Mouse (Mus musculus) brain, embryonic 18.5 days (tissue): ENCODE measurements around the gene Tcf7l2.

ENCODE experiments used
- DNase-seq: peaks from one replicate; pipeline ENCODE4 v3.0.0-alpha.2; 2012; ENCODE audit warnings: low read depth, low spot score

Gene Tcf7l2

DNA sequence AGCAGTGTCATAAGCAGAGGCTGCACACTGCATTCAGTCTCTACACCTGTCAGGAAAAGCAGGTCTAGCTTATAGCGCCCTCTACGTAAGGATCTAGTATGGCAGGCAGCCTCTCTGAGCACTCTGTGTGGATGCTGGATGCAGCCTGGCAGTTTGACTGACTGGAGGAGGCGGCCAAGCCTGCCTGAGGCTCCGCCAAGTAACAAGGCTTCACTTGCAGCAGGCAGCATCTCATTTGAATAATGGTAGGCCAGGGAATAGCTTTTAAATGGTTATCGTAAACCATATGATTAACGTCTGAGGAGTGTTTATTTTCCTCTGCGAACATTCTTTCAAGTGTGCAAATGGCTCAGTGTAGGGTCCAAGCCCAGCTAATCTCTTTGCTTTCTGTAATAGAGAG, 167.4 kb downstream of the Tcf7l2 start:
- DNase-seq = no peak

DNA sequence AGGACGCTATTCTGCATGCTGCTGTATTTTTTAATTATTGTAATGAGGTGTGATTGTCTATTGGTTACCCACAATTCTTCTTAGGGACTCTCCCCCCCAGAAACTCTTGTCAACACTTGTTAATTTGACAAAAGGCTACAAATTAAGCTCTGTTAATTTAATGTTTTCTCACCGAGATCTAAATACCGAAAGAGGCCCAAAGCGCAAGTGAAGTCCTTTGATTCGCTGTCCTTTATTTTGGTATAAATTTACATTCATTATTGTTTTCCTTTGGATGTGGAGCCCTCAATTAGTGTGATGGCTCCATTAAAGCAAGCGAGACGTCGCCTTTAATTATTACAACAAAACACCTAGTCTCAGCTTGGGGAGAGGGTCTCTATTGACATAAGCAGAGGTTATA, 170.3 kb downstream of the Tcf7l2 start:
- DNase-seq = no peak

DNA sequence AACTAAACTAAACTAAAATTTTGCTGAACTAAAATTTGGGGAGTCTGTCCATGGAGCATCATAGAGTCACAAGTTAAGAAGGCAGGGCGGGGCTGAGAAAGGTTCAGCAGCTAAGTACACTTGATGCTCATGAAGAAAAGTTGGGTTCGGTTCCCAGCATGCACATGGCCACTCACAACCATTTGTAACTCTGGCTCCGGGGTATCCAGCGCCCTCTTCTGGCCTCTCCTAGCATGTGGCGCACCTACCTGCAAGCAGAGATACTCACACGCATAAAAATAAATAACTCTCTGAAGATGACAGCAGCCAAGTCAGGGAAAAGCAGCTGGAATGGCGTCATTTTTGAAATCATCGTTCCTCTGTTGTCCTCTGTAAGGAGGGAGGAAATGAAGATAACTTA, 171.2 kb downstream of the Tcf7l2 start:
- DNase-seq = no peak

DNA sequence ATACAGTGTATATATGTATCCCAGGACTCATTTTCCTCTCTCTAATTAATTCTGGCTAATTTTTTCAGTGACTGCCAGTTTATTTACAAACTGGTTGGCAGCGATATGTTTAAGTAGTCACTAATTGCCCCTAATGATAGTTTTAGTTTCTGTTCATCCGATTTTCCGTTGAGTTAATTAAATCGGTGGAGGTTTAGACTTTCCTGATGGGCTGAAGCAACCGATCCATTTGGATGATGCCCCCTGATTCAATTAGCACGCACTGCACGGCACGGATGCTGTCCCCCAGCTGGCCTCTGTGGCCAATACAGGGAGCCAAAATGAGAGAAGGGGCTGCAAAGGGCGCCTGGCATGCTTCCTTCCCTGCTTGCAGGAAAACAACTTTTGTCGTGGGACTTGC, 172.0 kb downstream of the Tcf7l2 start:
- DNase-seq = no peak

DNA sequence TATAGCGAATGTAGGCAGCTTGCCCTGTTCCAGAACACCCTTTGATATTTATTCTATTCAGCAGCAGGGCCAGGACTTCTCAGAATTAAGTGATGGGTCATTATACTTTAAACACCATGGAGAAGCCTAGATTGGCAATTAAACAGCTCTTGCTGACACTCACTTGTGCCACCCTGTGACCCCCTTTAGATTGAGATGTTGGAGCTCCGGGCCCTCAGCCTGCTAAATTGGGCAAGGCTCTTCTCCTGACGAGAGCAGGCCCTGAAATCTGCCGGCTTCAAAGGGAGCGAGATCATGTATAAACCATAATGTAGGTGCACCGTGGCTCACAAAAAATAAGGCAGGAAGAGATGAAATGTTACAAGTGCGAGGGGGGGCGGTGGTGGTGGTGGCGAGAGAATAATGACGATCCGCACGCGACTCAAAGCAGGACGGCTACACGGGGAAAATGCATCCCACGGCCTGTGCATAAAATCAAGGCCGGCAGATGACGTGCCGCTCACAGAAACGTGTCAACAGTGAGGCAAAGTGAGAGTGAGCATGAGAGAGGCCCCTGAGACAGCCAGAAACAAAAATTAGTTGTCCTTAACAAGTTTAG, 173.1 kb downstream of the Tcf7l2 start:
- DNase-seq = no peak

DNA sequence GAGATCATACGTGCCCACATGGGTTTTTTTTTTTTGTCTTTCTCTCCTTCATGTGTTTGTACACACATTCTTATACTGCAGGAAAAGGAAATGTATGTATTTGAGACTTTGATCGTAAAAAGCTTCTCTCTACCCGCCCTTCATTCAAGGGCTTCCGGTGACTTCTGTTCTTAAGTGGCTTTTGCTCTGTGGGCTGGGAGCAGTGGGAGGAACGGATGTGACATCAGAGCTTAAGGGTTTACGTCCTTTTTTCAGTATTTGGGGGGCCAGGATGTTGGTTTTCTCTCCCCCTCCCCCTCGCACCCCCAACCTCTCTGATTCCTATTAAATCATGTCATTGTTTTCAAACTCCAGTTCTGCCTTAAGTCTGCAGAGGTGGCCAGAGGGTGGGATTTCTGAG, 173.9 kb downstream of the Tcf7l2 start:
- no peak for DNase-seq

DNA sequence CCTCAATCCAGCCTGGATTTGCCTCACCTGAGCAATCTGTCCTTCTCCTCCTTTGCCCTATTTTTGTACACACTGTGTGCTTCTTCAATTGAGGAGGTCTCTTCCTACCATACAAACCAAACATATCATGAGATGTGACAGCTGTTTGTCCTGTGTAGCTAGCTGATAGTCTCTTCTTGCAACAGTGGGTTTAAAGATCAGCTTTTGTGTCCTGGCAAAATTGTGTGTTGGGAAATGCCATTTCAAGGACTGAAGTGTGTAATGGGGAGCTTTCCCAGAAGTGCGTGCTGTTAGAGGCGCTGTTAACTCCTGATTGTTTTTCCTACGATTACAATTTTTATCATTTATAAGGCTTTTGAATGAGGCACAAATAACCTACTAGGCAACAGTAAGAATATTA, 174.6 kb downstream of the Tcf7l2 start:
- no peak for DNase-seq

DNA sequence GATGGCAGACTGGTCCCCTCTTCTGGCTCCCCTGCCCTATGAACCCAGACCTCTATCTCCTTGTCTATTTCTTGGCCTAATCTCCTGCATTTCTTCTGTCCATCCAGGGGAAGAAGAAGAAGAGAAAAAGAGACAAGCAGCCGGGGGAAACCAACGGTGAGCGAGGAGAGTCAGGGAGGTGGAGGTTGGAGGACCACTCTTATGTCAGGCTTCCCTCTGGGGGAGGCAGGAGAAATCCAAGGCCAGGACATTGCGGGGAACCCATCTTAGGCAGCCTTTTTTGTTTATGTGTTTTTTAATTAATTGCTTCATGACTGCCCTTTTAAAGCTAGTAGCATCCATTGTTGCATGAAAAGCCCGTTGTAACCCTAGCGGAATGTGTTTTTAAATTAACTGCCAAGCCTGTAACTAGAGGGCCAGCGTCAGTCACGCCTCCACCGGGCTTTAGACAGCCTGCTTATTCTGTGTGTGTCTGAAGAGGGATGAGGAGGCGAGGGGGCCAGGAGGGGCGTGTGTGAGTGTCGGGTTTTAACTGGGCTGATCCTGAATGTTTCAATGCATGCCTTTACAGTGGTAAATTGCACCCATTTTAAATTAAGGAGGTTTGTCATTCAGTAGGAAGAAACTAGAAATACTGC, 182.3 kb downstream of the Tcf7l2 start:
- DNase-seq = no peak

DNA sequence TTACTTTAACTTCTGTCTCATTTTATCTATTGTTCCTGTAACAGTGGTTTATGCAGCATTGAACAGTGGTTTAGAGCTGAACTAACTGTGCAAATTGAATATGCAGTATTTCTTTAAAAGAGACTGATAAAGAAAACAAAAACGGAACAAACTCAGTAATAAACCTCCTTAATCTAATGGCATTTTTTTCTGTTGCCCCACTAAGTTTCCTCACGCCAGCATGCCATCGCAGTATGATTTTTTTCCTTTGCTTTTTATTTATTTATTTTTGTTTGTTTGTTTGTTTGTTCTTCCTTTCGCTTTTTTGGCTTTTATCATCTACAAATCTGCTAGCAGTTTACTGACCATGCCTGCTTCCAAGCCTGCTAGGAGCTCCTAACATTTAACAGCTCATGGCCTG, 183.2 kb downstream of the Tcf7l2 start:
- no peak for DNase-seq

DNA sequence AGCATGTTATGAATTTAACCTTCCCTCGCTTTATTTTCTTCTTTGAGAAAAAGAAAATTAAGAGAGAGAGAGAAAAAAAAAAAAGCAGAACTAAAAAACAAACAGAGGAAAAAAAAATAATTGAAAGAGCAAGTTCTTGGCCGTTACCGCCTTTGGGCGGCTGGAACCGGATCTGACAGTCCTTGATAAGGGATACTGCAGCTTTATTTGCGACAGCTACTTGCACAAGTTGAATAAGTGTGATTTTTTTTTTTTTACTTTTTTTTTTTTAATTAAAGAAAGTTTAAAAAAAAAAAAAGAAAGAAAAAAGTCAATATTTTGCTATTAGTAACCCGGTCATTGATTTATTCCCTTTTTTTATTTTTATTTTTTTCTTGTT, 183.8 kb downstream of the Tcf7l2 start:
- no peak for DNase-seq

DNA sequence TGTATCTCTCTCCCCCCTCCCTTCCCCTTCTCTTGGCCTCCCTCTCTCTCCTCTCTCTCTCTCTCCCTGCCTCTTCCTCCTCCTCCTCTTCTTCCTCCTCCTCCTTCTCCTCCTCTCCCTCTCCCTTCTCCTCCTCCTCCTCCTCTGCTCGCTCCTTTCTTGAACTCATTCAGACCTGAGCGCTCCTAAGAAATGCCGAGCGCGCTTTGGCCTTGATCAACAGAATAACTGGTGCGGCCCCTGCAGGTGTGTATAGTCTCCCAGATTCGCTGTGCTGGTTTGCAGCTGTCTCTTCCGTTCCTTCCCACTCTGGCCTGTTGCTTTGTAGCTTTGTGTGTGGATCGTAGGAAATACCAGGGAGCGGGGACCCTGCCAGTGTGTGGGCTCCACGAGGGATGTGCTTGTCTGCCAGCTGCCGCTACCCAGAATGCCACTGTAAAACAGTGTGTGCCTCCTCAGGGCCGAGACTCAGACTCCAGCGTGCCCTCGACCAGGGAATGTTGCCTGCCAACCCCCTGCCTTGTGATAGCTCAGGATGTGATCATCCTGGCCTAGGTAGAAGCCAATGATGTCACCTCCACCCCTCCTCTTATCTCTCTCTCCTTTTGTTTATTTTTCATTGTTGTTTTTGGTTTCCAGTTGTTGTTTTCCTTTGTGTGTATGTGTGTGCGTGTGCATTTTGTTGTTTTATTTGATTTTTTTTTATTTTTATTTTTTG, 184.3 kb downstream of the Tcf7l2 start:
- DNase-seq = no peak

DNA sequence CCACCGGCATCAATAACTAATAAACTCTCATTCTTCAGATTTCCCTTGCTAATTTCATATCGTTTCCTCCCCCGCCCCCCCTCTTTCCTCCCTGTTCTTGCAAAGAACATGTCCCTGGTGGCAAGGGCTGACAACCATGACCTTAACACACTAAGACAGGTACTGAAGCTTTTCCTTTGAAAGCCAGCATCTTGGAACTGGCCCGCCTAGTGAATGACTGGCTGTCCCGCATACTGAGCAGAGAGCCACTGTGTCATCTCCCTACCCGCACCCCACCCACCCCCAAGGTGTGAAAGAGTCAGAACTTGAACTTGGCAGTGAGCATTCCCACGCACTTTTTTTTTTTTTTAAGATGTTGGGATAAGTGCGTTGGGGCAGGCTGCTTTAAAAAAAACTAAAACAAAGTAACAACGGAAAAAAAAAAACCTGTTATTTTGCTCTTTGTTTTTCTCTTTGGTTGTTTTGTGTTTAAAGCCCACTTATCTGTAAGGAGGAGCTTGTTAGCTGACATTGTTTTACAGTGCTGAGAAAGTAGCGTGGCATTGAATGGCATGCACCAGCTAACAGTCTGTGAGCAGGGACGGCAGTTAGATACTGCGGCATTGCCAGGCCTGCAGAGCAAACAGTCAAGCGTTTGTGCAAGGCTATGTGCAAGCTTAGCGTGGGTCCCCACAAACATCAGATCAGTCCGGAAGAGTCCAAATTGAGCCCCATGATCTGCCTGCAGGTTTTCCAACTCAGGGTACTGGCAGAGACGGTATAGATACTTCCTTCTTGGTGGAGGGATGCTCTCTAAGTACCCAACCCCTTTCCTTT, 185.4 kb downstream of the Tcf7l2 start:
- no peak for DNase-seq

DNA sequence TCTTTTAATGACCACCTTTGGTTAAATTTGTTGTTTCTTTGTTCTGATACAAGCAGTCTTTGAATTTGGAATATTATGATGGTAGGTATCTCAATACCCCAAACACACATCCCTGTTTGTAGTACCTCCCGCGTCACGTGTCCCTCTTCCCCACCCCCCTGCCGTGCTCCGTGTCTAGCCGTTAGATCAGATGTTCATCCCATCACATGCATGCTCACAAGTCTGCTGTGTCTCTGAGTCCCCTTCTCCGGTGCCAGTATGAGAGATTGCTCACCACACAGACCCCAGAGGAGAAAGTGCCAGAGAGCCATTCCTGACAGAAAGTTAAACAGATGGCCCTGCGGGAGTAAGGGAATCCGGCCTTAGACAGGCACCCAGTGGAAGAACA, 186.0 kb downstream of the Tcf7l2 start:
- DNase-seq = no peak

DNA sequence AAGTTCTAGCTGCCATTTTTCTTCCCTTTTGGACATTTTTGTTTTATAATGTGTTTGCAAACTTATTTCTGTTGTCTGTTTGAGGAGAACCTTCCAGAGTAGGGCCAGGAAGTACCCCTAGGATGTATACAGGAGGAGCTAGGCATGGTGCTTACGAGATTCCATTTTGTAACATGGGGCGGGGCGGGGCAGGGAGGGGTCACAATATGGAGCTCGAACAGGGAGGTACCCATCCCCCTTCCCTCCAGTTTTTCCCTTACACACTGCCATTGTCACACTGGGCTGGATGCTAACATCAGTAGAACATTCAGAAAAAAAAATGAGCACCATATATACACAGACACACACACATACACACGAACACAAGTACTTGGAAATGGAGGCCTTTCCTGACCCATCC, 187.1 kb downstream of the Tcf7l2 start:
- DNase-seq = no peak

DNA sequence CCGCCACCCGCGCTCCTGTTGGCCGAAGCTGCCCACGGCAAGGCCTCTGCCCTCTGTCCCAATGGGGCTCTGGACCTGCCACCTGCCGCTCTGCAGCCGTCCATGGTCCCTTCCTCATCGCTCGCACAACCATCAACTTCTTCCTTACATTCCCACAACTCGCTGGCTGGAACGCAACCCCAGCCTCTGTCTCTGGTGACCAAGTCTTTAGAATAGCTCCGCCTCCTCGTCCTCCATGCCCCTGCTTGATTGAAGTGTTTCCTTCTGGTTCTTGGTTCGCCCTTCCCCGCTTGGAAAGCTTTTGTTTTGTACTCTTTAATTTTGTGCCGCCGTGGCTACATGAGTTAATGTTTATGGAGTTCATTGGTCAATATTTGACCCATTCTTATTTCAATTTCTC, 190.0 kb downstream of the Tcf7l2 start:
- no peak for DNase-seq

DNA sequence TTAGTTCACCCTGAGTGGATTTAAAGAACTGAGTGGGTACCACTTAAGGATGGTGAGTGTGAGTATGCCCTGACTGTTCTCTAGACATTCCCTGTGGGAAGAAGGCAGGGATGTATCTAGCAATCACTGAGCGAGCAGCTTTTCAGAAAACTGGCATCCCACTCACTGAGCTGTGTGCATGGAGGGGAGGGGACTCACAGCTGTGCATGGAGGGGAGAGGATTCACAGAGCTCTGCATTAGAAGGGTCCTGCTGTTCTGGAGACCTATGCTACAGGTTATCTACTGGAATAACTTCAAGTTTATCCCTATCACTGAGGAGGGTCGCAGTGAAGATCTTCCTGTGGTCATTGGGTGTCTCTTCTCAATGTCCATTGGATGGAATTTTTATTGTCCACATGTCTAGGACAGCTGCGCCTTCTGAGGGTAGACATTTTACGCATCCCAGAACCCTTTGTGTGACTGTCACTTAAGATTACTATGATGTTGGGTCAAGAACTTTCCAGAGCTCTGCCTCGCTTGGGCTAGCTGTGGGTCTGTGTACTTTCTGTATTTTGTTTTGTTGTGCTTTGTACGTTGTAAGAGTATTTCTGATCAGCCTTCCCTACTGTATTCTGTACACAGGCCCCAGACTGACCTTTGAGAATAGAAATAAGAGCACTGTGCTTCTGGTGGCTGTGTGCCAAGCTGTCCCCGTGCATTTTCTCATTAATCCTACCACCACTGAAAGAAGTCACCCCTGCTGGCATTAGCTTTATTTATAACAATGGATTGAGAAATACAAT, 192.5 kb downstream of the Tcf7l2 start:
- DNase-seq = no peak

DNA sequence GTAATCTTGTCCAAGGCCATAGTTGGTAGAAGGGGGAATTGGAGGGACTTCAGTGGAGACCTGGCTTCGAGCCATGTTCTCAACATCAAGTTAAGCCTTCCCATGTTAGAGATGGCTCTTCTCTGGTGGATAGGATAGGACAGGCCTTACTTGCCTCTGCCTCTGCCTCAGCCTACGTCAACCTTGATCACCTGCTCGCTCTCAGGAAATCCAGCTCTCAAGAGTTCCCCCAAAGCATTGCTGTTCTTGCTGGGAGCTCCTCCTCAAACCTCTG, 193.0 kb downstream of the Tcf7l2 start:
- no peak for DNase-seq

DNA sequence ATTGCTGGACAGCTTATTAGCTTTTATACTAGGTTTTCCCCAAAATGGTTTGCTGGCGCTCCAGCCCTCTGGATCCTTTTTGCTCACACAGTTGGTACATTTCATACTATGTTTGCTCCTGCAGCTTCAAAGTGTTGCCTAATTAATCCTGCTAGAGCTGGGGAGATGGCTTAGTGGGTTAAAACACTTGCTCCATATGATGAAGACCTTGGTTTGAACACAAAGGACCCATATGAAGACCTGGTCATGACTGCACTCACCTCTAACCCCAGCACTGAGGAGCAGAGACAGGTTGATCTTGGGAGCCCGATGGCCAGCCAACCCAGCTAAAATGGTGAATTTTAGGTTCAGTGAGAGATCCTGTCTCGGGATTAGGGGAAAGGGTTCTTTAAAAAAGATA, 195.4 kb downstream of the Tcf7l2 start:
- no peak for DNase-seq

DNA sequence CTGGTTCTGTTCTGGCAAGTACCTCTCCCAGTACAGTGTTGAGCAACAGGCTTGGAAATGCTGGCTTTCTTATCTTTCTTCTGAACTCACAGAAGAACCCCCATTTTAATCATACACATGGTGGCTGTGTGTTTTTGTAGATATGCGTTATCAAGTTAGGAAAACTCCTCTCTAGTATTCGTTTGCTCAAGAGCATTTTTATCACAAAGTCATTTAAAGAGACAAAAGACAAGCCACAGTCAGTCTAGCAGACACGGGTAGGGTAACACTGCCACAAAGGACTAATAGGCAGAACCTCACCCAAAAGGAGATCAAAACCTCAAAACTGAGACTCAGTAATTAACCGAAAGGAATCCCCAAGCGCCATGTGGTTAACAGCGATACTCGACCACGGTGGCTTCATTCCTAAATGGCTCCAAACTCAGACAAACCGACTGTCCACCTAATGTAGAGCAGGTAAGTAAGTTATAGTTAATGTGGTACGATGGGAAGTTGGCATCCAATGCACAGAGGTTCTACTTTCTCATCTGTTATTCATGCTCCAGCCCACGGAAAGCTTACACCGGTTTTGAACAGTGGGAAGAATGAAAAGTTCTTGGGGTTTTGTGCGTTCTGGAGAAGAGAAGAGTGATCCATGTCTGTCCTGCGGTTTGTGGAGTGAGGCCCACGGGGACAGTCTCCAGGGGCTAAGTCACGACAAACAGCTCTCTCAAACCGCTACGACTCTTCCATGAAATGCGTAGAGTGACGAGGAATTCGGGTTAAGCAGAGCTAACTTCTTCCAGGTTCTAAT, 196.8 kb downstream of the Tcf7l2 start:
- no peak for DNase-seq

DNA sequence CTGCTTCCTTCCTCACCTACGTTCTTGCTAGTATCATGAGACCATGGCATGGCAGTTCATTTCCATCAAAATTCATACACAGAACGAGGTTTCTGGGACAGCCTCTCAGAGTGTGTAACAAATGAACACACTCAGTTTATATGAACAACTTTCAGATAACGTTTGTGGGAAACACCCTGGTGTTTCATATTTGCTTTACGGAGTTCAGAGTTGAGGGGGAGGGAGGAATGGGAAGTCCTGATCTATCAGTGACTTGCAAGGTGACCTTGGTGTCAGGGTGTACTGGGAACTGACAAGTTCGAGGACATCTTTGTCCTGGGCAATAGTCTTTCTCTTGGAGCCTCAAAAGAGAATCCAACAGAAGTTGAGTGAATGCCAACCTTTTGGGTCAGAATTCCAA, 197.5 kb downstream of the Tcf7l2 start:
- DNase-seq = no peak

DNA sequence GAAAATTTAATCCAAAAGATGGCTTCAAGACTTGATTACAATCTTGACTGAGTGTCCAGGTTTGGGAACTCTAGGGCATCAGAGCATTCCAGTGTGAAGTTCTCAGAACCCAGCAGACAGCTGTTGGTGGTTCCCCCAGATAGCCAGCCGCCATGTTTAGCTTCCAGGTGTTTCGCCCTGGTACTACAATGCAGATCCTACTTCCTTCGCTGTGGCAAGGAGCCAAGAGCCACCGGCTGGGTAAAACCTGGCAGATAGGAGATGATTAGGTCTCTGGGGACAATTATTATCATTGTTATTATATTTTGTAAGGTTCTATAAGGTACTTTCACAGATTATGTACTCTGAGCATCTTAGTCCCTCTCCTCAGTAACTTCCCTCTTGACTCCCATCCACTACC, 198.1 kb downstream of the Tcf7l2 start:
- DNase-seq = no peak
